Mouse (Mus musculus) myocyte (in vitro differentiated cells): ENCODE measurements at regions not wholly inside any gene's neighbourhood (a gene's known extent, or its start where the extent isn't known, plus 50 kb on each side); places are given as distances from the start of the nearest gene placed in this dataset.

Source experiments
- CEBPB ChIP-seq: IDR thresholded peaks from 2 replicates; pipeline ENCODE4 v1.6.1; 2011; ENCODE audit warnings: mild to moderate bottlenecking, moderate library complexity; ENCODE audit not compliant: poor library complexity, insufficient read depth, severe bottlenecking
- E2F4 ChIP-seq: IDR thresholded peaks from one replicate; pipeline ENCODE4 v1.6.1; 2011; ENCODE audit warnings: mild to moderate bottlenecking, control low read depth, moderate library complexity; ENCODE audit not compliant: insufficient read depth
- MAX ChIP-seq: IDR thresholded peaks from one replicate; pipeline ENCODE4 v1.6.1; 2011; ENCODE audit warnings: low read depth, mild to moderate bottlenecking, control low read depth
- MYOD1 ChIP-seq, 3 experiments: IDR thresholded peaks; one replicate each; pipeline ENCODE4 v1.6.1; 2011; ENCODE audit warnings: control low read depth in 2 of 3, low read depth in 2 of 3, mild to moderate bottlenecking in 2 of 3, moderate library complexity in 1 of 3; ENCODE audit not compliant: insufficient read length in 2 of 3, control insufficient read depth in 1 of 3
- POLR2A ChIP-seq: IDR thresholded peaks from one replicate; pipeline ENCODE4 v1.6.1; 2011; ENCODE audit warnings: low read depth, mild to moderate bottlenecking, control low read depth, moderate library complexity; ENCODE audit not compliant: insufficient read length
- POLR2AphosphoS2 ChIP-seq: IDR thresholded peaks from one replicate; pipeline ENCODE4 v1.6.1; 2011; ENCODE audit warnings: low read depth, control low read depth; ENCODE audit not compliant: insufficient read length
- REST ChIP-seq: IDR thresholded peaks from one replicate; pipeline ENCODE4 v1.6.1; 2011; ENCODE audit warnings: mild to moderate bottlenecking, control low read depth, moderate library complexity; ENCODE audit not compliant: insufficient read depth, insufficient read length
- SRF ChIP-seq: IDR thresholded peaks from one replicate; pipeline ENCODE4 v1.6.1; 2011; ENCODE audit warnings: low read depth; ENCODE audit not compliant: control insufficient read depth, insufficient read length
- TCF12 ChIP-seq: IDR thresholded peaks from one replicate; pipeline ENCODE4 v1.6.1; 2011; ENCODE audit warnings: mild to moderate bottlenecking, control low read depth; ENCODE audit not compliant: poor library complexity, insufficient read depth, severe bottlenecking
- TCF3 ChIP-seq: IDR thresholded peaks from one replicate; pipeline ENCODE4 v1.6.1; 2011; ENCODE audit warnings: low read depth, control low read depth; ENCODE audit not compliant: insufficient read length
- USF1 ChIP-seq: IDR thresholded peaks from one replicate; pipeline ENCODE4 v1.6.1; 2011; ENCODE audit warnings: low read depth, mild to moderate bottlenecking, control low read depth, moderate library complexity

DNA sequence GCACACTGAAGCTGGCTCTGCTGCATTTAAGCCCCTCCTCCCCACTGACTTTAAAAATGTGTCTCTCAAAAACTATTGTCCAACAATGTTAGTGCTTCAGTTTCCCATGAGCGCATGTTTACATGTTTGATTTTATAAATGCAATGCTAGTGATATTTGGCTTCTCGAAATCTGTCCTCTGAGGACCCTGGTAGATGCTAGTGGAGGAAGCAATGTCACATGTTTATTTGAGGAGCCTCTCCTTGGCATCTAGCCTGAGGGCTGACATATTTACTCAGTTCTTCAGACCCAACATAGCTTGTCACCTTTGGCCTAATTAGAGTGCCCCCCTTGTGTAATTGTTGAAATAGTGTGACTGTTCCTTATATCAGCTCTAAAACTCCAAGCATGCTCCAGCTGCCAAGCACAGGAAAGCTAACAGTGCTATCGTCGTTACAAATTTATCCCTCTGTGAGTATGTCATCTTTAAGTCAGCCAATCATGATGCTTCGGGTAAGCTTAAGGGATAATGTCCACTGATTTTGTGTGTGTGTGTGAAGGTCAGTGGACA lies 400.3 kb downstream of the Slc4a3 start:
- TF ChIP-seq E2F4 (no peak), POLR2A (no peak), USF1 (no peak), POLR2AphosphoS2 (no peak), MAX (no peak), REST (no peak), MYOD1 (IDR thresholded peaks at IDR 0.05; ENCODE audit: control insufficient read depth in 1 of 3, insufficient read length in 2 of 3, low read depth in 2 of 3) (no peak), SRF (no peak), TCF12 (no peak), CEBPB (no peak), TCF3 (no peak)
